In genomic region chr5:45449831-45450716, GRCm38 (mm10) we compare ENCODE assay signal across 8 mouse cellular contexts. TPM values are rescaled to one million over a fixed set of nuclear protein-coding genes. Genes with fewer than 3 reads are reported as not detected.
A peak's percentile ranks its signal among the peaks of the same experiment; 100 is the strongest.
DNase-seq lines count a peak whose midpoint lies in the region; ATAC-seq lines count a peak whose summit lies in the region.

Gene Qdpr, minus strand, starts transcription at chr5:45450236.

- peak within 1 kb of the TSS; percentile 63 for H3K4me3 ChIP-seq in hindbrain, embryonic 14.5 days (replicated peaks; ENCODE audit: low read length)

- H3K27me3 ChIP-seq in hindbrain, embryonic 14.5 days (ENCODE audit: control insufficient read depth, insufficient read depth, low read length), result no peaks in the 10 kb centered on the region

- peak within 1 kb of the TSS; percentile 61; the same call in 1 of the 2 replicates for H3K27ac ChIP-seq in hindbrain, embryonic 14.5 days

- peak within 1 kb of the TSS; percentile 67 for H3K9ac ChIP-seq in hindbrain, embryonic 14.5 days

- peak; percentile 100 for ATAC-seq in hindbrain, embryonic 14.5 days (ENCODE audit: low FRiP score)

- DNase-seq in R1 (ENCODE audit: low read depth, low spot score), result peak; percentile 99
- peak; percentile 89 to 97 for DNase-seq in cerebellum, postnatal 25 days
- peak; percentile 72 to 85 for DNase-seq in frontal cortex, postnatal 25 days (ENCODE audit: low spot score in 2 of 2)
- peak; percentile 96 for DNase-seq in hindbrain, embryonic 14.5 days (ENCODE audit: low spot score)
- peak; percentile 86 to 91 for DNase-seq in layer of hippocampus, postnatal 36 days
- DNase-seq in lung, postnatal 36 days, result peak; percentile 99
- peak; percentile 100 for DNase-seq in retina, postnatal 1 day
- DNase-seq in urinary bladder, adult 18-20 months (ENCODE audit: low spot score in 2 of 2), result peak; percentile 87 to 93

- WGBS in hindbrain, embryonic 14.5 days, result under 1% methylated on average over 69 of the region's 70 CpGs

- no peaks in the 10 kb centered on the region for H3K36me3 ChIP-seq in hindbrain, embryonic 14.5 days (replicated peaks; ENCODE audit: control insufficient read depth, insufficient read depth)

- no peaks in the 10 kb centered on the region for H3K9me3 ChIP-seq in hindbrain, embryonic 14.5 days (ENCODE audit: control insufficient read depth, low read length)

- peaks cover 17% of the 10 kb centered on the region for H3K4me1 ChIP-seq in hindbrain, embryonic 14.5 days (replicated peaks; ENCODE audit: control insufficient read depth, insufficient read depth, low read length)

- peak within 1 kb of the TSS; percentile 98 for H3K4me2 ChIP-seq in hindbrain, embryonic 14.5 days (replicated peaks)

RNA-seq across cellular contexts. Expression of gene Qdpr, which starts in this region (rescaled TPM):
- 96.6 and 105 TPM in 2 replicates for polyA plus RNA-seq in hindbrain, embryonic 14.5 days (2014; fragmentation: Nextera tagmentation; extraction: Ambion mirVana)
- total RNA-seq in layer of hippocampus, postnatal 36 days (2021), result 100 to 1,000 TPM; 156 to 169 TPM

Comparison
In these comparisons a context has a peak if more than half of its experiments do, and no peak if none do; other contexts are left out.
1. Peak in every context shown above with its lines: DNase-seq, ATAC-seq, H3K4me3 ChIP-seq and H3K27ac ChIP-seq.